Mouse (Mus musculus): Measurements from ENCODE around the gene Ak3. TPM values are rescaled to one million over a fixed set of nuclear protein-coding genes. Genes with fewer than 3 reads are reported as not detected.

Gene Ak3
- polyA plus RNA-seq, 1 experiment from 2014 or later = 42.7 TPM

DNA sequence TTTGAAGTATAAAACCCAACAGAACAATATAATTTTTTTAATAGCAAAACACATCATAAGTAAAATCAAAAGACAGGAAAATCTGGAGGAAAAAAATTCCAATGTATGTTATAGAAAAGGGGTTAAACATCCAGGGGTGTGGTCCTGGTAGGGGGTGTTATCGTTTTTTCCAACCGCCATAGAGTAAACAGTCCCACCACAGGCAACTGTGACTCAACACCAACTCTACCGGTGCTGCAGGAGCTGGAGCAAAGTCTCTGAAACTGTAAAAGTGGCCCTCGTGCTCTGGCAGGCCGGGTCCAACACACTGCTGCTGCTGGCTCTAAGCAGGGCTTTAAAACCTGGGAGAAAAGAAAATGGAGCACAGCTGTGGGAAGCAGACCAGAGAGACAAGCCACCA lies 11.0 kb upstream of the Ak3 start:
- Histone ChIP-seq H3K4me1 (replicated peaks) (peaks cover 17% of the 10 kb centered on the region), H3K27ac (no peak overlapping the region), H3K4me2 (no peak overlapping the region), H3K27me3 (no peaks in the 10 kb centered on the region), H3K9me3 (replicated peaks) (no peaks in the 10 kb centered on the region), H3K4me3 (replicated peaks) (no peak overlapping the region), H3K36me3 (no peaks in the 10 kb centered on the region), H3K9ac (no peak overlapping the region)
- ATAC-seq (ENCODE audit: low read depth) = no peak
- WGBS (ENCODE audit: insufficient replicate concordance) = 52% methylated on average over 5 of the region's 5 CpGs
- DNase-seq = no peak

GRCm38 (mm10) chr19:29055469-29055868 lies 7.7 kb upstream of the Ak3 start:
- Histone ChIP-seq H3K4me1 (replicated peaks) (peaks cover 30% of the 10 kb centered on the region), H3K9ac (no peak overlapping the region), H3K9me3 (replicated peaks) (no peaks in the 10 kb centered on the region), H3K4me2 (no peak overlapping the region), H3K27me3 (no peaks in the 10 kb centered on the region), H3K4me3 (replicated peaks) (no peak overlapping the region), H3K36me3 (no peaks in the 10 kb centered on the region), H3K27ac (no peak overlapping the region)
- ATAC-seq (ENCODE audit: low read depth) (no peak), DNase-seq (no peak)
- 73% methylated on average over 4 of the region's 4 CpGs for WGBS (ENCODE audit: insufficient replicate concordance)

DNA sequence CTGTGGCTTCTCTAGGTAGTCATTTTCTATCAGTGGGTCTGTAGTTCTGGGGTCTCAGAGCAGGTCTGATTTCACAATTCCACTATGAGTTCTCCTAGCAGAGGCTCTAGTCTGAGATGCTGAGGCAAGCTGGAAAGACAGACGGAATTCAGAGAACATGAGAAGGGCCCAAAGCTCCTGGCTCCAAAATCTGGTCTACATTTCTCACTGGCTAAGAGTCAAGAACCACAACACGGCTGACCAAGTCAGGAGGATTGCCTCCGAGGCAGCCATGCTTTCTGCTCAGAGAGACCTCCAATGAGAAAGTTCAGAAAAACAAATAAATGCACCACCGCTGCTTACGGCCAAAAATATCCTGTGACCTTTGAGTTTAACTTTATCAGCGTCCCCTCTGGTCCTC lies 6.8 kb upstream of the Ak3 start:
- H3K4me3 ChIP-seq (replicated peaks) = no peak overlapping the region
- H3K27ac ChIP-seq = no peak overlapping the region
- no peak overlapping the region for H3K4me2 ChIP-seq
- no peaks in the 10 kb centered on the region for H3K9me3 ChIP-seq (replicated peaks)
- H3K36me3 ChIP-seq = no peaks in the 10 kb centered on the region
- no peak overlapping the region for H3K9ac ChIP-seq
- DNase-seq (no peak), ATAC-seq (ENCODE audit: low read depth) (no peak)
- 66% methylated on average over 6 of the region's 6 CpGs for whole genome bisulfite sequencing (ENCODE audit: insufficient replicate concordance)
- peaks cover 38% of the 10 kb centered on the region for H3K4me1 ChIP-seq (replicated peaks)
- no peaks in the 10 kb centered on the region for H3K27me3 ChIP-seq

GRCm38 (mm10) chr19:29052786-29053185 lies 5.0 kb upstream of the Ak3 start:
- H3K36me3 ChIP-seq = no peaks in the 10 kb centered on the region
- no peak overlapping the region for H3K4me3 ChIP-seq (replicated peaks)
- no peak for ATAC-seq (ENCODE audit: low read depth)
- H3K9ac ChIP-seq = no peak overlapping the region
- H3K4me2 ChIP-seq = peak overlapping the region; percentile 17; the same call in 1 of the 2 replicates
- no peaks in the 10 kb centered on the region for H3K27me3 ChIP-seq
- no peak overlapping the region for H3K27ac ChIP-seq
- H3K9me3 ChIP-seq (replicated peaks) = no peaks in the 10 kb centered on the region
- DNase-seq = no peak
- 50% methylated on average over 12 of the region's 12 CpGs for WGBS (ENCODE audit: insufficient replicate concordance)
- peaks cover 50% of the 10 kb centered on the region for H3K4me1 ChIP-seq (replicated peaks)

DNA sequence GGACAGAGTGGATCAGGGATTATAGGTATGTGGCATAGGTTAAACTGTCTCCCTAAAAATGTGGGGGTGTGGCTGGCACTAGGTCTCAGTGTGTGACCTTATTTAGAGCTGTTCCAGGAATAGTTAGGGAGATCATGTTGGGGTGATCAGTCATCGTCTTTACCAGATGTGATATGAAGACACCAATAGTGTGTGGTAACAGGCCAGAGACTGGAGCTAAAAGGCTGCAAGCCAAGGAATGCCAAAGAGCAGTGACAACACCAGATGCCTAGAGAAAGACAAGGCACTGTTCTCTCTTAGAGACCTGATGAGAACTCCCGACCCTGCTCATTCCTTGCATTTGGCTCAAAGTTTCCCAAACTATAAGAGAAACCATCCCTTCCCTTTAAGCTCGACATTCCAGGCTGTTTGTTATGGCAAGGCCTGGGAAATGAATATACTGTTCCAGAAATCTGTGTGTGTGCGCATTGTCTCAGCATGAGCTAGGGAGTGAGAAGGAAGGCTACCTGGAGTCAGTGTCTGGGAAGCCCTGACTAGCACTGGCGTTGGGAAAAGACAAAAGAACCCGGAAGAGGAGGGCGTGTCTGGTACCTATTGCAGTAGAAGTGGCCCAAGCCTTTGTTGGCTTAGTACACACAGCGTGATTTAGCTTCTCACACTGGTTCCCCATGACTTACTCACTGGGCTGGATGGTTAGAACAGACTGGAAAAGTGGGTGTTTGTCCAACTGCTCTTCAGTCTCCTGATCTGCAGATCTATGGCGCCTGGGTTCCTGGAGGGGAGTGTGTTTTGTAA lies 2.6 kb upstream of the Ak3 start:
- no peaks in the 10 kb centered on the region for H3K36me3 ChIP-seq
- no peak for DNase-seq

GRCm38 (mm10) chr19:29049401-29050075 lies 1.8 kb upstream of the Ak3 start:
- no peak overlapping the region for H3K4me2 ChIP-seq
- H3K4me3 ChIP-seq (replicated peaks) = no peak overlapping the region
- H3K27me3 ChIP-seq = no peaks in the 10 kb centered on the region
- DNase-seq (no peak), ATAC-seq (ENCODE audit: low read depth) (no peak)
- no peak overlapping the region for H3K9ac ChIP-seq
- no peaks in the 10 kb centered on the region for H3K9me3 ChIP-seq (replicated peaks)
- WGBS (ENCODE audit: insufficient replicate concordance) = 66% methylated on average over 12 of the region's 12 CpGs
- H3K36me3 ChIP-seq = no peaks in the 10 kb centered on the region
- H3K27ac ChIP-seq = no peak overlapping the region
- H3K4me1 ChIP-seq (replicated peaks) = peaks cover 71% of the 10 kb centered on the region

More for the DNA sequence above, 2.6 kb upstream of the Ak3 start:
- WGBS (ENCODE audit: insufficient replicate concordance) = 63% methylated on average over 9 of the region's 9 CpGs
- Histone ChIP-seq H3K27ac (no peak overlapping the region), H3K4me2 (no peak overlapping the region), H3K9ac (no peak overlapping the region; the same call in 1 of the 2 replicates), H3K4me1 (replicated peaks) (peaks cover 69% of the 10 kb centered on the region), H3K9me3 (replicated peaks) (no peaks in the 10 kb centered on the region), H3K27me3 (no peaks in the 10 kb centered on the region), H3K4me3 (replicated peaks) (no peak overlapping the region)
- no peak for ATAC-seq (ENCODE audit: low read depth)

DNA sequence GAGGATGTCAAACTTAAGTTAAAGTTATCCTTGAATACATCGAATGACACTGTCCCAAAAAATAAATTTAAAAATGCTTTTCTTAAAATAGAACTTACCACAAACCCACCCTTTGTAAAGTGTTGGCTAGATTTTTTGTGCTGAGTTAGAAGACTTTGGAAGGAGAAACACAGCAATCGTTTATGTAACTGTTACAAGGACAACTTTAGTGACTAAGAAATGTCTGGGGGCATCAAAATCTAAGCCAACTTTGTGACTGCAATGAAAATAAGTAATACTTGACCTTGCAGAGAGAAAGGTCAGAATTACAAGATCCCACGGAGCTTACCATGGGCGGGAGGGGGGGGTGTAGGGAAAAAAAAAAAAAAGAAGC lies 814 bp downstream of the Ak3 start:
- ATAC-seq (ENCODE audit: low read depth) = no peak

GRCm38 (mm10) chr19:29045956-29046650 lies 1.7 kb downstream of the Ak3 start:
- ATAC-seq (ENCODE audit: low read depth) = no peak
- H3K4me3 ChIP-seq (replicated peaks) = peak overlapping the region; percentile 87
- H3K9me3 ChIP-seq (replicated peaks) = no peaks in the 10 kb centered on the region
- H3K27ac ChIP-seq = 0 out of 2 replicates have a peak overlapping the region, but pooled peaks have one; percentile 31
- H3K36me3 ChIP-seq = no peaks in the 10 kb centered on the region
- H3K9ac ChIP-seq = peak overlapping the region; percentile 96
- WGBS (ENCODE audit: insufficient replicate concordance) = 49% methylated on average over 15 of the region's 15 CpGs
- DNase-seq = no peak
- H3K4me1 ChIP-seq (replicated peaks) = peaks cover 47% of the 10 kb centered on the region
- peak overlapping the region; percentile 90 for H3K4me2 ChIP-seq
- no peaks in the 10 kb centered on the region for H3K27me3 ChIP-seq

More for the DNA sequence above, 814 bp downstream of the Ak3 start:
- 11% methylated on average over 4 of the region's 4 CpGs for WGBS (ENCODE audit: insufficient replicate concordance)
- Histone ChIP-seq H3K36me3 (no peaks in the 10 kb centered on the region), H3K4me2 (peak overlapping the region; percentile 90), H3K27ac (peak overlapping the region; percentile 76), H3K27me3 (no peaks in the 10 kb centered on the region), H3K4me1 (replicated peaks) (peaks cover 56% of the 10 kb centered on the region), H3K9ac (peak overlapping the region; percentile 96), H3K4me3 (replicated peaks) (peak overlapping the region; percentile 87), H3K9me3 (replicated peaks) (no peaks in the 10 kb centered on the region)
- no peak for DNase-seq

- no peak overlapping the region for H3K9ac ChIP-seq
- no peaks in the 10 kb centered on the region for H3K9me3 ChIP-seq (replicated peaks)
- 73% methylated on average over 4 of the region's 4 CpGs for WGBS (ENCODE audit: insufficient replicate concordance)
- peaks cover 45% of the 10 kb centered on the region for H3K4me1 ChIP-seq (replicated peaks)
- peak overlapping the region; percentile 3; the same call in 1 of the 2 replicates for H3K4me2 ChIP-seq
- no peak for ATAC-seq (ENCODE audit: low read depth)
- H3K27ac ChIP-seq = no peak overlapping the region
- H3K27me3 ChIP-seq = no peaks in the 10 kb centered on the region
- no peak overlapping the region for H3K4me3 ChIP-seq (replicated peaks)
- DNase-seq = no peak
- H3K36me3 ChIP-seq = peaks cover under 1% of the 10 kb centered on the region; the same call in 1 of the 2 replicates
These were observed 2.4 kb downstream of the Ak3 start for GRCm38 (mm10) chr19:29045369-29045768.

DNA sequence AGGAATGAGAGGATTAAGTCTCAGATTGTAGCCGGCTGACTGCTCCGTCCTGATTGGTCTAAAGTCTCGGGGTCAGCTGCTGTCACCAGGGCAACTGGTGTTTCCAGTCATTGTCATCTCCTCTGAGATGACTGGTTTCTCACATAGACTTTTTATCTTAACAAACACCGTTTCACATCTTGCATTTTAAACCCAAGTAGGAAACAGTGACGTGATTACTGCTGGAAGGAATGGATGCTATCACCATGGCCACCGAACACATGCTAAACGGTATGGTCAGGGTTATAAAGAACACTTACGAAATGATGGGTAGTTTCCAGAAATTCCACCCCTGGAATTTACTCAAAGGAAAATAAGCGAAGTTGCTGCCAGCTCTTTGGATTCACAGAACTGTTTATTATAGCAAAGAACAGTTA lies 3.4 kb downstream of the Ak3 start:
- H3K36me3 ChIP-seq = peaks cover 10% of the 10 kb centered on the region
- no peaks in the 10 kb centered on the region for H3K27me3 ChIP-seq
- DNase-seq (no peak), ATAC-seq (ENCODE audit: low read depth) (no peak)
- H3K9ac ChIP-seq = no peak overlapping the region
- peaks cover 3% of the 10 kb centered on the region; the same call in 1 of the 2 replicates for H3K9me3 ChIP-seq (replicated peaks)
- no peak overlapping the region for H3K27ac ChIP-seq
- H3K4me2 ChIP-seq = no peak overlapping the region
- no peak overlapping the region for H3K4me3 ChIP-seq (replicated peaks)
- 63% methylated on average over 9 of the region's 9 CpGs for WGBS (ENCODE audit: insufficient replicate concordance)
- peaks cover 36% of the 10 kb centered on the region for H3K4me1 ChIP-seq (replicated peaks)

GRCm38 (mm10) chr19:29042647-29043046 lies 5.1 kb downstream of the Ak3 start:
- no peak overlapping the region for H3K4me3 ChIP-seq (replicated peaks)
- H3K4me2 ChIP-seq = no peak overlapping the region
- peaks cover 21% of the 10 kb centered on the region for H3K4me1 ChIP-seq (replicated peaks)
- peaks cover 4% of the 10 kb centered on the region; the same call in 1 of the 2 replicates for H3K9me3 ChIP-seq (replicated peaks)
- H3K9ac ChIP-seq = no peak overlapping the region
- peaks cover 20% of the 10 kb centered on the region for H3K36me3 ChIP-seq
- no peak for DNase-seq
- no peak overlapping the region for H3K27ac ChIP-seq
- WGBS (ENCODE audit: insufficient replicate concordance) = 87% methylated on average over 9 of the region's 9 CpGs
- H3K27me3 ChIP-seq = no peaks in the 10 kb centered on the region
- ATAC-seq (ENCODE audit: low read depth) = no peak
